Mouse (Mus musculus) retina, embryonic 14.5 days (tissue): ENCODE results near the gene Rgs6.
A peak's percentile ranks its signal among the peaks of the same experiment; 100 is the strongest.

Experiments used
- DNase-seq: peaks from one replicate; pipeline ENCODE4 v3.0.0-alpha.2; 2015; ENCODE audit warnings: low spot score

Gene Rgs6

GRCm38 (mm10) chr12:82855333-82856107 is 267.4 kb downstream of the Rgs6 start:
- DNase-seq = peak; percentile 66

- DNase-seq = no peak
These were observed 277.6 kb downstream of the Rgs6 start for GRCm38 (mm10) chr12:82865686-82866085.

- no peak for DNase-seq
These were observed 292.6 kb downstream of the Rgs6 start for GRCm38 (mm10) chr12:82880711-82881110.

GRCm38 (mm10) chr12:82883079-82883478 is 295.0 kb downstream of the Rgs6 start:
- DNase-seq = no peak

GRCm38 (mm10) chr12:82894971-82895838 is 307.1 kb downstream of the Rgs6 start:
- DNase-seq = peak; percentile 13

GRCm38 (mm10) chr12:82905773-82906172 is 317.7 kb downstream of the Rgs6 start:
- no peak for DNase-seq

GRCm38 (mm10) chr12:82910846-82911245 is 322.8 kb downstream of the Rgs6 start:
- DNase-seq = no peak

GRCm38 (mm10) chr12:82914127-82914526 is 326.0 kb downstream of the Rgs6 start:
- DNase-seq = no peak

GRCm38 (mm10) chr12:82920146-82920545 is 332.1 kb downstream of the Rgs6 start:
- DNase-seq = no peak

GRCm38 (mm10) chr12:82921287-82922015 is 333.4 kb downstream of the Rgs6 start:
- DNase-seq = no peak

GRCm38 (mm10) chr12:82922856-82923506 is 334.9 kb downstream of the Rgs6 start:
- no peak for DNase-seq

GRCm38 (mm10) chr12:82932706-82933461 is 344.8 kb downstream of the Rgs6 start:
- DNase-seq = no peak

GRCm38 (mm10) chr12:82935121-82935762 is 347.1 kb downstream of the Rgs6 start:
- DNase-seq = no peak

GRCm38 (mm10) chr12:82935767-82936166 is 347.7 kb downstream of the Rgs6 start:
- DNase-seq = no peak

- no peak for DNase-seq
These were observed 352.4 kb downstream of the Rgs6 start for GRCm38 (mm10) chr12:82940461-82940860.

- peak; percentile 90 for DNase-seq
These were observed 358.4 kb downstream of the Rgs6 start for GRCm38 (mm10) chr12:82946507-82946906.

GRCm38 (mm10) chr12:82961111-82961510 is 373.0 kb downstream of the Rgs6 start:
- no peak for DNase-seq

GRCm38 (mm10) chr12:82961852-82962251 is 373.8 kb downstream of the Rgs6 start:
- DNase-seq = no peak

- peak; percentile 61 for DNase-seq
These were observed 382.5 kb downstream of the Rgs6 start for GRCm38 (mm10) chr12:82970521-82971105.

- DNase-seq = no peak
These were observed 383.1 kb downstream of the Rgs6 start for GRCm38 (mm10) chr12:82971176-82971575.
